Mouse (Mus musculus): ENCODE measurements around the gene Siglece.

Gene Siglece

DNA sequence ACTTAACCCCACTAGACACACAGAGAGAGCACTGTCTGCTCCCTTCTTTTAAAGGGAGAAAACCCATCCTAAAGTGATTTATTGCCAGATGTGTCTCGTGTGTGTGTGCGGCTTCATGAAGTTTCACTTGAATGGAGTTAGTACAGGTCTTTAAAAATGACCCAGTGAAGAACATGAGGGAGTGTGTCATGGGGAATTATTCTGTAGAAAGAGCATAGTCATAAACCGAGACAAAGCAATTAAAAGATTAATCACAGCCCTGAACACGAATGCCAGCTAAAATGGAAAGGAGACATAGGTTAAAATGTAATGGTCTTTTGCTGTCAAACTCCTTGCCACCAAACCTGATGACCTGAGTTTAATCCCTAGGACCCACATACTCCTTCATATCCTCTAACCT lies 26.0 kb downstream of the Siglece start:
- in situ Hi-C loops (cut with MboI, MseI) = no loop called here

GRCm38 (mm10) chr7:43625794-43626422 lies 34.1 kb downstream of the Siglece start:
- in situ Hi-C loops (cut with MboI, MseI) = no loop called here

DNA sequence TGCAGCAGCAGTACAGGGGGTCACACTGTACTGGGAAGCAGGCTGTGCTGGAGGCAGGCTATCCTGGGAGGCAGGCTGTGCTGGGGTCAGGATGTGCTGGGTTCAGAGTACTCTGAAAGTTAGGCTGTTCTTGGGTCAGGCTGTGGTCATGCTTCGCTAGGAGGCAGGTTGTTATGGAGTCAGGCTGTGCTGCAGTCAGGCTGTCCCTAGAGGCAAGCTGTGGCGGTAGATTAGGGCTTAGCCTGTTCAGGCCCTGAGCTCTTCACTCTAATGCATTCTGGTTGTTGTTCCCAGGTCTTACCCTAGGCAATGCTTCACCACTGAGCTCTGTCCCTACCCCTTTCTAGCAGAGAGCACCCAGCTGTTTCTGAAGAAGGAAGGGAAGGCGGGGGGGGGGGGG lies 34.9 kb downstream of the Siglece start:
- in situ Hi-C loops (cut with MboI, MseI) = no loop called here

- in situ Hi-C loops (cut with MboI, MseI) = no loop called here
These were observed 36.1 kb downstream of the Siglece start for GRCm38 (mm10) chr7:43623819-43624218.

DNA sequence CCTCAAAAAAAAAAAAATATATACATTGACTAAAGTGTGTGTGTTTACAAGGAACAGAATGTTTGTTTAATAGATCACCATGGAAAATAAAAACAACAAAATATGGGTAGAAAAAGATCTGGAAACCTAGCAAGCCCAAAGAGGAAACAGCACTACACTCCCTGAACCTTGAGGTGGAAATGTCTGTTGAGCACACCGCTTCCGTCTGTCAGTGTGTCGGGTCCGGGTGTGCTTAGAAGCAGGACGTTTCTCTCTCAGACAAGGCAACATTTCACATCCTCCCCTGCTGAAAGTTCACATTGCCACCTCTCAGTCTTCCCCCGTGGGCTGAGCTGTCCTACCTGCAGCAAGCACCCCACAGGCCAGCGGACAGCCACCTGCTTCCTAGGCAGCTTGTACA lies 37.0 kb downstream of the Siglece start:
- in situ Hi-C loops (cut with MboI, MseI) = no loop called here

GRCm38 (mm10) chr7:43613816-43614551 lies 46.0 kb downstream of the Siglece start:
- in situ Hi-C loops (cut with MboI, MseI) = no loop called here

DNA sequence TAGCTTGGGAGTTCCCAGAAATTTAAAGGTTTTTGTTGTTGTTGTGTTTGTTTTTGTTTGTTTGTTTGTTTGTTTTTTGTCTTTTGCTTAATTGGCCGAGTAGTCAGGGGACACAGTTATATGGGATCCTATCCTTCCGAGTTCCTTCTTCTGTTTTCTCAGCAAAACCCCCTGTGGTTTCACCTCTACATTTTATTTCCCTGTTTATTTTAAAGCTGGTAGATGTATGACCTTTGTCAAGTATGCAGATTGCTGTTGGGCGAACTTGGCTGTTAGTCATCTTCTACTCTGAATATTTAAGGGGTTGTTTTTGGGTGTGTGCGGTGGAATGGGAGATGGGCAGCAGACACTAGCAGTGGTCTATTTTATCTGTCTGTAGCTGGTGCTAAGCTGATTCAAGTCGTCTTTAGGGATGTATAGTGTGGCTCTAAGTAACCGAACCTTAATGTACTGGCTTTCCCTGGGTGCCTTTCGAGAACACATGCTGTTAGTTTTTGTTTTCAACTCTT lies 51.6 kb downstream of the Siglece start:
- in situ Hi-C loops (cut with MboI, MseI) = no loop called here

DNA sequence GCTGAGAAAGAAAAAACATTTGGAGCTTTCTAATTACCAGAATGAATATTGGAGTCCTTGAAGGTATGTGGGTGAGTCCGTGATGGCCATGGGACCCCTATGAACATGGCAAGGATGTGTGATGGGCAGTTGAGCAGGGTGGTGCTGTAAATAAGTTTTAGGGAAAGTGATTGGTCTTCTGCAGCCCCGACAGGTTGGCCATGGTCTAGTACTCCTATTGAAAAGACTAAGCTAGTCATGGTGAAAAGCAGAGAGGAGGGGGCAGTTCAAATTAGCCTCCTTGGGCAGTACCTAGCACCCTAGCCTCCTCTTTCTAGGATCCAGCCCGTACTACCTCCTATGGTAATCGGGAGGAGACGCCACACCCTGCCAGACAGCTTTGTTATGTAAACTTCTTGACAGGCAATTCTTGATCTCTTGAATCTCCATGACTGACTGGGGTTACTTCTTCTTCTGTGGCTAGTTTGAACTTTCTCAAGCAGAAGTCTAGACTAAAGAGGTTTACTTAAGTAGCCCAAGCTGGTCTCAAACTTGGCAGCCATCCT lies 52.1 kb downstream of the Siglece start:
- in situ Hi-C loops (cut with MboI, MseI) = no loop called here

DNA sequence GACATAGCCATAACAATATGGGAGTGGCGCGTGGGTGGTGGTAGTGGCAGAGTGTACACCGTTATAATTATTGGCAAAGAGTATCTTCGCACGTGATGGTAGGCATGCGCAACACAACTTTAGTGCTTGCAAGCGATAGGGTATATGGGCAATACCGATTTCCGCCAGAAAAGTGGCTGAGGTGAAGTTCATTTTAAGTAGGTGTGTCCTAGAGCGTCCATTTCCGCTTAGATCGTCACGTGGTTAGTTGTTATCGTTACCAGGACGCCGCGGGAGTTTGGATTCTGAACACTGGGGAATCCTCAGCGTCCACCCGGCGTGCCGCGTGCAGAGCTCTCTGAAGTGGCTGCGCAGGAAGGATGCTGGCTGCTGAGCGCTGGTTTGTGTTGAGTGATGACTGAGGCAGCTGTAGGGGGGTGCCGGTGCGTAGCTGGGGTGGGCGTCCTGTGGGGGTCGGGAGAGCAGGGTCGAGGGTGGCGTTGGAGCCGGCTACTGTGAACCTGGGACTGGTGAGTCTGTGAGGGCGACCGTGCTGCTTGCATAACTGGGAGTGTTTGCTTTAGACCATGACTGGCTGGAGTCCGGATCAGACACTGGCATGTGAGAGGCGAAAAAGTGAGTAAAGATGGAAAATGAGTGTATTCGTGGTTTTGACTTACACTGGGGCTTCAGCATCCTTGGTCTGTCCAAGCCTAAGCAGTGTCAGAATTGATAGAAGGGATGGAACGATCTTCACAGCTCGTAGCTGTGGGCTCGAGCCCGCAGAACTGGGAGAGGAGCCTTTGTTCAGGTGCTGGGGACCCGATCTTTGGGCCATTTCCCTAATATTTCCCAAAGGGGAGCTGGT lies 52.8 kb downstream of the Siglece start, which contains the start of gene Zfp819:
Zfp819 (plus strand) TSS at position 274 of the 847 bp plus-strand sequence.
- in situ Hi-C loops (cut with MboI, MseI) = no loop called here

DNA sequence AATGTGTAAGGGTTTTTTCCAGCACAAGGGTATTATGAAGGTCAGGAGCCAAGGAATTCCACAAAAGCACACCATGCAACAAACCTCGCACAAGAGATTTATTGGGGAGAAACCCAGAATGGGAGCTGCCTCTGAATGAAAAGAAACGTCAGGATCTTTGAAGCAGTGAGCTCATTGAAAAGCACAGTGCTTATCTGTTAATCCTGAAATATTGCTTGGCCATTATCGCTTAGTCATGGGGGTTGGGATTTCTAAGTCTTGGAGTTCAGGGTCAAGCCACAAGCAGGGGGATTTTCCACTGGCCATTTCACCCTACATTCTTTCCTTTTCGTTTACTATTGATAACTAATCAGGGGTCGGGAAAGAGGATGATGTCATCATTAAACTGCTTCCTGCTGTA lies 58.1 kb downstream of the Siglece start:
- in situ Hi-C loops (cut with MboI, MseI) = no loop called here

All from T-helper 1 cell (primary cell).